Mouse (Mus musculus) urinary bladder, postnatal 4 days (tissue): ENCODE results near the gene Tfec.

Source experiments
- DNase-seq, 2 experiments: peaks; one replicate each; pipeline ENCODE4 v3.0.0; 2021 to 2022; ENCODE audit warnings: low spot score in 2 of 2

Gene Tfec

DNA sequence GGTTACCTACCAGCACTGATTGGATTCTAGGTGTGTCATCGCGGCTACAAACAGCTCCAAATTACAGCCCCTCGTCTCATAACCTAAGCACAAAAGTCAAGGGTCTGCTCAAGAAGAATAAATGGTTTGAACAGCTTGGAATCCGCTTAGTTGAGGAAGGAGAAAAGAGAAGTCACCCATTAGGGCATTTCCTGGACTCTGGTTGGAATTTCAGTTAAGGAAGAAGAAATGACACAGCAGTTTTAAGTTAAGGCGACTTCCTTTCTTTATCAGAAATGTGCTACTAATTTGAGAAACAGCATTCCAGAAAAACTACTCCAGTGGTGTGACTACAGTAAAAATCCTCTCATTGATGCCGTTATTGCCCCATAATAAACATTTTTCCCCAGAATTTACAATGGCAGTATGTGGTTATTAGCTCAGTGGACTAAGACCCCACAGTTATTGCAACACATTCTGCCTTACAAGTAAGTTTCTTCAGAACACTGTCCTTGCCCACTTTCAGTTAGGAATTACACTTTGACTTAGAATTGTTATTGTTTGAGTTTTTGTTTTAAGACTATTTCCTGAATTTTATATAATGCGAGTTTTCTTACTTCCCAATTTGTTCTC lies at the start of gene Tfec:
Gene Tfec (minus strand): TSS at position 191 of the 612 bp plus-strand sequence.
- no peak for DNase-seq

DNA sequence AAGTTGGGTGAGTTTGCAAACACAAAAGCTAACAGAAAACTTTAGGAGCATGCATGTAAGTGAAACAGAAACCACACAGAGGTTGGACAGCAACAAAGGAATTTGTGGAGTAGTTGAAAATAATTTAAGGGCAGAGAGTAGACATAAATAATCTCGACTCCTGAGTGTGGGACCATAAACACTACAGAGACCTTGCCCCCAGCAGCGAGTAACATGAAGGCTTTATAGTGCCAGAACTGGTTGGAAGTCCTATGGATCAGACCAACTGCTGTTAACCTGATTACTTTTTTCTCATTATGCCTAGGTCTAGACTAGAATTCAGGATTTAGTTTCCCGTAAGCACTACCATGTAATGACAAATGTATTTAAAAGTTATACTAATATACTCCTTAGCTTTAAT lies 49.6 kb upstream of the Tfec start:
- DNase-seq, result no peak

DNA sequence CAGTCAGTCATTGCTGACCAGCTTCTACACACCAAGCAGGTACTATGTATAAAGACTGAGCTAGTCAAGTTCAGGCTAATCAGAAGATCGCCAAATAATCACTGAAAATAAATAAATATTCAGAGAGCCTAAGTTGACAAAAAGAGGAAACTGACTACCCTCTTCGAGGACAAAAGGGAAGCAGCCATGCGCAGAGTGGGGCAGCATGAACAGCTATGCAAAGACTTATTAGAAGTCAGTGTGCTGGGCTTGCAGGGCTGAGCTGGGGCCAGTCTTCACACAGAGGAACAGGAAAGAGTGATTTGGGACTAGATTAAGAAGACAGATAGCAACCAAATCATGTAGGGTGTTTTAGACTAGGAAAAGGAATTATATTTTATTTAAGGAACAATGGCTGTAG lies 45.3 kb upstream of the Tfec start:
- DNase-seq, result no peak

DNA sequence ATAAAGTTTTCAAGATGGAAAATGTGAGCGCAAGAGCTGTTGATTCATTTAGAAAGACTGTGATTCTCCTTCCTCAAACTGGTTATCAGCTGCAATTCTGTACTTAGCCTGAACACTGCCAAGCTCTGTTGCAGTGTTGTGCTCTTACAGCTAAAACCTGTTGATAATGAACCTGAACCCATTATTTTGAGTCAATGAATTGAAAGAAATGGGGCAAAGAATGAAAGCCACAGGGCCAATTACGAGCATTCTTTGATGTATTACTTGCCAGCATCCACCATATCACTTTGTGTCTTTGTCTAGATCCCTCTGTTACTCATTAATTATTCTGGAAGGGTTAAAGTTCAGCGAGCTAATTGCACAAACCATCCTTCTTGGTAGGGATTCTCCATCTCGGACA lies 44.2 kb upstream of the Tfec start:
- DNase-seq, result no peak

DNA sequence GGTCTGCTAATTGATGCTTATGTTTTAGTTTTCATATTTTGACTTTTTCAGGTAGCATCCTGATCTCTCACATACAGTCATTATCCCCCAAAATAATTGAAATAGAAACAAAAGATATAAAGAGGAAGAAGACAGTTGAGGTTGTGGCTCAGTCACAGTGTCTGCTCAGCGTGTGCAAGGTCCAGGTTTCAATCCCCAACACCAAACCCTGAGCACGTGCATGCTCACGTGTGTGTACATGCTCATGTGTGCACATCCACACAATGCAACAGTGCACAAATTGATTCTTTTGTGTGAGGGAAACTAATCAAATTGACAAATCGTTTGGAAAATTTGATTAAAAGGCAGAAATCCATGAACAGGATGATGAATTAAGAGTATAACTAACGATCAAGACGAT lies 32.8 kb upstream of the Tfec start:
- no peak for DNase-seq

DNA sequence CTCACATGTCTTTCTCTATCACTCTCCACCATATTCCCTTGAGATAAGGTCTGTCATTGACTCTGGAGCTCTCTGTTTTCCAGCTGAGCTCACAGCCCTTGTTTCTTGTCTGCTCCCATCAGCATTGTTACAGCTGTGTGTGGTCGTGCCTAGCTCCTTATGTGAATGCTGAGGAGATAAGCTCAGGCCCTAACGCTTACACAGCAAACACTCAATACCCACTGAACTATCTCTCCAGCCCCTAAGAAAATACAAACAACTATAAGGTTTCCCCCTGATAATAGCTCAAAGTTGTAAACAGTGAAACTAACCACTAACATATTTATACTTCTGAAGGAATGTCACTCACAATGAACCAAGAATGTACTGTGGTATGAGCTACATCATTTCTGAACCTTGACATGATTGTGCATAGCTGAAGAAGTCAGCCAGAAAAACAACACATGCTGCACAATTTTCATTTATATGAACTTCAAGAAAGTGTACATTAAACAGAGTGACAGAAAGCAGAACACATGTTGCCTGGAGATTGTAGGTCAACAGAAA lies 21.9 kb upstream of the Tfec start:
- DNase-seq, result no peak

DNA sequence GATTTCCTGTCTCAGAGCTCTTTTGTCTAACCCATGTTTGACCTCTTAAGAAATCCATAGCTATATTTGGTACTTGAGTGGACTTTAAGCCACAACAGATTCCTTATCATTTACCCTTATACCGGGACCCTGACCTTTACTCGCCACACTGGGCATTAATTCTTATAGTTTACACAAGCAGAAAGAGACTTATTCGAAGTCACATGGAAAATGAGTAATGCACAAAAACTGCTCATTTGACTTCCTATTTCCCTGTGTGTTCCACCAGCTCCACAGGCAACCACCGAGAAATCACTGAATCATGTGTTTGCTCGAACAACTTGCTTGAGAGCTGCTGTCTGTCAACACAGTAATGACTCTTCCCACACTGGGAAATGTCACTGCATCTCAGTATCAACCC lies 6.4 kb downstream of the Tfec start:
- no peak for DNase-seq

DNA sequence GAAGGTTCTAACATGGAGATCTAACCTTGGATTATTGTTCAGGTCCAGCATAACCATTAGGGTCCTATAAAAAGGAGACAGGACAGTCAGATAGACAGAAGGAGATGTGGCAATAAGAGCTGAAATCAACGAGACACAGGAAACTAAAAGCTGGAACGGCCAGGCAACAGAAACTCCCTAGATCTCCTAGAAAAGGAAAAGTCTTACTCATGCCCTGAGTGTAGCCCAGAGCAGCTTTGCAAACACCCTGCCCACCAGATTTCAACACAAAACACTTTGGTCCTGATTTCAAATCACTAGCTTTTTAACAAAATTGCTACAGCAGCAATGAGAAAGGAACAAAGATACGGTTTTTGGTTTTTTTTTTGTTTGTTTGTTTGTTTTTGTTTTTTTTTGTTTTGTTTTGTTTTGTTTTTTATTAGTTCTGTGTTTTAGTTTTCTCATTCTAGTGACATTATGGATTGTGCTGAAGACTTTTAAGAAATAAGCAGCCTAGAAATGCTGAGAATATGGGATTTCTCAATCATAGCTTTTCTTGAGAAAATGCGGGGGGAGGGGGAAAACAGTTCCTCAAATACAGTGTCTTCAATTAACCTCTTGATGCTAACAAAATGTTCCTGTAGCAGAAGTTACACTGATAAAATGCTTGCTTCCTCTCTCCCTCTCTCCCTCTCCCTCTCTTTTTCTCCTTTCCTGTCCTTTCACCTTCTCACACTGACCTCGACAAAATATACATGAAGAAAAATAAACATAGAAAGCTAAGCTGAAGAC lies 14.5 kb downstream of the Tfec start:
- no peak for DNase-seq

DNA sequence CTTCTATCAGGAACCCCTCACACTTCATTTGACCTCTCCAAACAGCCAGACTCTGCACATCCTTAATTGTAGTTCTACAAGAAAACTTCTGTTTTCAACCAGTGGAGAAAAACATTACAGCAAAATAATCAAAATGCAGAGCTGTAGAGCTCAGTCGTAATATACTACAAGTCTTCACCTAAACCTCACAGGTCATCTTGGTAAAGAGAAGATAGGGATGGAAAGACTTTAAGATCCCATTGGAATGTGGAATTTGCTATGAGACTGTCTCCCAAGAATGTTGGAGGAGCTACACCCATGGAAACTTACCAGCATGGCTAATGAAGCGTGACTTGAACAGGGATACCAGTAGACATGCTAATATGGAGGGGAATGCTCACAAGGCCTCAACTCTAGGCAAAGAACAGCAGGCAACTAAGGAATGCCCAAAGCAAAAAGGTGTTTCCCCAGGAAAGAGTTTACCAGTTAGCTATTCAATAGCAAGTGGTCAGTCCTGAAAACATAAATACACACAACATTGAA lies 24.2 kb downstream of the Tfec start:
- no peak for DNase-seq

DNA sequence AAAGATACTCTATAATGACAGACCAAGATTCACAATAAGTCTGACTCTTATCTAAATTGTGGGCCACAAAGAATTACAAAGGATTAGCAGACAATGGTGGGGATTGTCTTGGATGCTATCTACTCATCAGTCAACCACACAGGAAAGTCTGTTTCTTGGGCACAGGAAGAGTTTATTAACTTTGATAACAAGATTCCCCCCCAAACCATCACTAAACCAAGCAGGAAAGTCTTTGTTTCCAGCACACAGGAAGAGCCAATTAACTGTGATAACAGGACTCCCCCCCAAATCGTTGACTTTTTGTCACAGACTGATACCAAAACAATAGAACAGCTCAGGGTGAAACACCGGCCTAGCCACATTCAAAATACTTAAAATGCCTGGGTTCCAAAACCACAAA lies 28.2 kb downstream of the Tfec start:
- no peak for DNase-seq

DNA sequence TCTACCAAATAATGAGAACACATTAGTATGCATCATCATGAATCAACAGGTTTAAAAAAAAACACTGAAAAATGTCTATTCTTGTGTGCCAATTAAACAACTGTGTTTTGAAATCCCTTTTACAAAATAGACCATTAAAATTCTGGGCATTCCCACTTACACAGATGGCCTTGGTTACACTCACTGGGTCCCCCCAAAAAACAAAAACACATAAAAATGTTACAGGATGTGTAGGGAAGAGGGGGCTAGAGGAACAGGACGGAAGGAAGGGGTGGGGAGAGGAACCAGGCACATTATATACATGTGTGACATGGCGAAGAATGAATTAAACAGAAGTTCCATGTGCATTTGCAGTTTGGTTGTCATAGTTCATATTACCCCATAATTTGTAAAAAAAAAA lies 29.9 kb downstream of the Tfec start:
- no peak for DNase-seq

DNA sequence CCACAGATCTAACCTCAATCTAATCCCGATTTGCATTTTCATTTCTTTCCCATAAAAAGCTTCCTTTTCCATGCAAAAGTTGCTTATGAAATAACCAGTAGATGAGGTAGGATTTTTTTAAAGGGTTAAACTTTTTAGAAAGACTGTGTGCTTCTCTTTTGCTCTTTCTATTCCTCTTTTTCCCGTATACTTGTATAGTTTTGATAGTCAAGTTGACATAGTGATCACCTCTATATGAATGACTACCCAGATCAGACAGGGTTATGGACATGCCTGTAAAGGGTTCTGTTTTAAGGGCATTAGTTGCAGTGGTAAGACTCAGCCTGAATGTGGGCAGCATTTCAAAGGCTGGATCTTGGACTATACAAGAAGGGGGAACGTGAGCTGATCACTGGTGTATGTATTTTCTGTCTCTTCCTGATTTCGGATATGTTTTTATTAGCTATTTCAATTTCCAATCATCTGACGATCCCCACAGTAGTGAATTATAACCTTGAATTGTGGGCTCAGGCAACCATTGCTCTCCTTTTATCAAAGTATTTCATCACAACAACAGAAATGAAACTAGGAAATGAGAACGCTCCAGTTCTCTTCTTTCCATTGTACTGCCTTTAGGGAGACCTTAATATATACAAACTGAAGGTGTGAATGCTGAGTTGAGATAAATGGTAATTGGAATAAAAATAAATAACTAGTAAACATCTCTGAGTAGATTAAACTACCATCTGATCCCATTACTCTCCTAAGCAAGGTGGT lies 35.3 kb downstream of the Tfec start:
- DNase-seq, result no peak

DNA sequence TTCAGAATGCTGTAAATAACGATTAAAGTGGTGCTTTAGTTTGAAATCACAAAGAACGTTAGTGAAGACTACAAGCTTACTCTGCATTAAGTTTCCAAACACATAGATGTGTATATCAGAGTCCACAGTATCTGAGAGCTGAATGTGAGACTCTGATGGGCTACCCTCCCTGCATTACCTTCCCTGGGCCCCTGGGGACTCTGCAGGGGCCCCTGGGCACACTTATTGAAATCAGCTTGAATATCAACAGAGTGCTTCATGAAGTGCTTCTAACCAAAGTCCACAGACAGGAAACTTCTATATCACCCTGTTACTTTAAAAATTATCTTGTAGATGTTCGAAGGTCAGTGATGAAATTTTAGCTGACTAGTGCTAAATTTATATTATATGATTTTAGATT lies 36.2 kb downstream of the Tfec start:
- DNase-seq, result no peak

DNA sequence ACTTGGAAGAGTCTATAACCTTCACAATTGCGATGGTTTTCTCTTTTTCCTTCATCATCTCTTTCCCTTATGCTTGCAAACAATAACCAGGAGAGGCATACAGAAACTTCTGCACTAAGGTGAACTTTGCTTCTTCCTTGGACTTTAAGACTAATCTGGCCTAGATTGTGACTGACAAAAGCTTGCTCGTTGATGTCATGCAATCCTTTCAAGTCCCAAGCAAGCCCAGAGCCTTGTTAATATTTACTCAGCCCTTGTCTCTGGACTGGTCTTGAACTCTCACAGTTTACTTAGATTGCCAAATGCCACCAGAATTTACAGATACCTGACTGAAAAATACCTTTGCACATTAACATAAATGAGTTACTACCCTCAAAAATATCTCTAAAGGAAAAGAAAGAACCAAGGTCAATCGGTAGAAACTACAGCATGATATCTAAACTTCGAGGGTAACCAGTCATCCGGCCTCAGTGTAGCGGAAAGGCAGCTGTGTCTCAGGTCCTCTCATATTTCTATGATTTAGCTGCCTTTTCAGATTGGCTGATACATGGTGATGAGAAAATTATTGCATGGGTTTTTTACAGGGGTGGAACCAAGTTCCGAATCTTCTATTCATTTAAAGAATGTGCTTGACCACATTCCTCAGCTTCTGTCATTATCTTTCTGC lies 42.2 kb downstream of the Tfec start:
- no peak for DNase-seq

DNA sequence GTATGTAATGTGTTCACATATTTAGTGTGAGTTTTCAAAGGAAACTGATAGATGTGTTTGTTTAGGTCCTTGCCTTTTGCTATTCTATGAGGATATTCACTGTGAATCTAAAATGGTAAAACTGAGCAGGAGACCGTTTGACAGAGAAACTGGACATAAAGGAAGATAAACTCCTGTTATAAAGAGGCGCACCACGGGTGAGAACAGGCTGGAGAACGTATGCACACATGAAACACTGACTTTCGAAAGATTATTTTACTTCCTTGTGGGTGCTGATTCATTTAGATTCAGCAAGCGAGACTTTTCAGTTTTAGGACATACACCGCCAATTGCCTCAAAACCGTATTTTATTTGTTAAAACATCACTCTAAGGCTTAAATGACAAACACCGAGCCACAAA lies 43.3 kb downstream of the Tfec start:
- DNase-seq, result no peak

DNA sequence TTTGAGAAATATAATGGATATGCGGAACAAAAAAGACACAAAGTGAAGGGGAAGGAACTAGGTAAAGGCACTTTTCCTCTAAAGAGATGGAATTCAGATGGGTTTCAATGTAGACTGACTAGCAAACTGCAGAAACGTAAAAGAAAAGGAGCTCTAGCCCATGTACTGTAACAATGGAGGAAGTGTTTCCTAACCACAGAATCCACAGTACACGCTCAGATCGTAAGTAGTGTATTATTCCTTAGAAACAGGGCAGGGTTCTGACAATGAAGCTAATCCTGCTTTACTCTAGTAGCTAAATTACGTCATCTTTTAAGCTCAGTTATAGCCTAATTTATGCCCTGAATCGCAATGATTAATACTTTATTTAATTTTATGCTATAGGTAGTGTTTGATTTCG lies 51.7 kb downstream of the Tfec start:
- no peak for DNase-seq

DNA sequence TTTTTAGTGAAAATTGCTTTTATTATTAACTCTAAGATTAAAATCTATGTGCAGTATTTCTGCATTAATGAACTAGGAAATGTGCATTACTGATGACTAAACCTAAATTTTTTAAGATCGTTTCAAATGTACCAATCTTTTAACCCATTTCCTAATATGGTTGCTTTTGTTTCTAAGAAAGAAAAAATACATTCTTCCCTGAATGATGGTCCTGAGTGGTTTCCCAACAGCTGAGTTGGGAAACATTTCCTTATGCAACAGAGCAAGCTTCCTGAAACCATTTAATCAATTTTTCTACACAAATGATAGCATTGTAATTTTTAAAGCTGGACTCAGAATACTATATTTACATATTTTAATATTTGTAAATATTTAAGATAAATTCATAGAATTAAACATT lies 62.6 kb downstream of the Tfec start:
- no peak for DNase-seq

DNA sequence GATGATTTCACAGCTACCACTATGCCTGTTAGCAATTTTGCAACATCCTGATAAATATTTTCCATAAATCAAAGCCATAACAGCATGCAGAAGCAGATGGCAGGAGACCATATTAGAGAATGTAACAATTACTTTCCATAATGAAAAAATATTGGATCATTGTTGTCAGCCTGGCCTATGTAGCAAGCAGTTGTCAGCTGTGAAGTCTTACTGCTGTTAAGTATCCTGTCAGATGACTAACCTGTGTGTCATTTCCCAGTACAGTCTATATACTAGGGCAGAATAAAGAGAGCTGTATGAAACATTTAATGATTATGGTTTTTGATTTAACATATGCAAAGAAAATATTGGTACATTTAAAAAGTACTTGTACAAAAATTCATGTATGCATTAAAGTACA lies 69.9 kb downstream of the Tfec start:
- DNase-seq, result no peak

DNA sequence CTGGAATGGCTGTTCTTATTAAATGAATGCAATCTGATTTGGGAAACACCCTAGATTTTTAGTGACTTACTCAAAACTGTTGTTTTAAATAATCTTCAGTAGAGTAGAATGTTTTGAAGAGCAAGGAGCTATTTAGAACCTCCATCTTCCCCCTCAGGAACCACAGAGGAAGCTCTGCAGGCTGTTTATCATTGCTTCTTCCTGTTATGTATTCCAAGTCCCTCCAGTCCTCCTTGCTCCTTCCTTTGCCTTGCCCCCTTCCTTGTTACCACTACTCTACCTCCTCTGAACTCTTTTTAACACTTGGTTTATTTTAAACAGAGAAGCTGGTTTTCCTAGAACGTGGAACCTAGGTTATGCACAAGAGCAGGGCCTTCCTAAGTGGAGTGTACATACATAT lies 76.3 kb downstream of the Tfec start:
- DNase-seq, result no peak

DNA sequence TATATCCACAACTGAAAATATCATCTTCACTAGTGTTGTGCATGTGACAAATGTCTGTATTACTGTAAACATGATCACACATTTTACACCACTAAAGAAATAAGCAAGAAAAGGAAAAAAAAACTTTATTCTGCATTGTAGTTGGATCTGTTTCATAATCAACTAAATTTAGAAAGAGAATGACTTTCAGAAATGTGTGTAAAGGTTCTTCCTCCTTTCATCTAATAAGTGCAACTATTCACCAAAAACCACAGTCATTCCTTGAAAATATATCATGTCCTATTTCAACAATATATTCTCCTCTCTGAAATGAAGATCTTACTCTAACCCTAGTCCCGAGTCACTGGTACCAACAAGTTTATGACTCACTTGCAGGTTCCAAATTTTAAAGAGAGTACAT lies 91.9 kb downstream of the Tfec start:
- no peak for DNase-seq

DNA sequence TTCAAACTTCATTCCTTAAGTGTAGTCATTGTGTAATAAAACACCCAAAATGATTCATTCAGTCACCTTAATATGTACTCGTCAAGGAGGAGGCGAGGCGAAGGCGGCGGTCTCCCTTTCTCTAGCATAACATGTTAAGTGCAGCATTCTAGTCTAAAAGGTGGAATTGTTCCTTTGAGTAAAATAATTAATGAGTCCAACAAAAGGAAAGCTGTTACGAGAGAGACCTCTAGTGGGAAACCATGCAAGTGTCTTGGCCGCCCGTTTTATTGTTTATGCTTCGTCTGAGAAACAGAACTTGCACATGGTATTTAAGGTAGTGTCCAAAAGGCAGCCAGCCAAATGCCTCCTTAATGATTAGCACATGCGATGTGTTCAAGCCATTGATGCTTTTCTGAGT lies 100.6 kb downstream of the Tfec start:
- no peak for DNase-seq

DNA sequence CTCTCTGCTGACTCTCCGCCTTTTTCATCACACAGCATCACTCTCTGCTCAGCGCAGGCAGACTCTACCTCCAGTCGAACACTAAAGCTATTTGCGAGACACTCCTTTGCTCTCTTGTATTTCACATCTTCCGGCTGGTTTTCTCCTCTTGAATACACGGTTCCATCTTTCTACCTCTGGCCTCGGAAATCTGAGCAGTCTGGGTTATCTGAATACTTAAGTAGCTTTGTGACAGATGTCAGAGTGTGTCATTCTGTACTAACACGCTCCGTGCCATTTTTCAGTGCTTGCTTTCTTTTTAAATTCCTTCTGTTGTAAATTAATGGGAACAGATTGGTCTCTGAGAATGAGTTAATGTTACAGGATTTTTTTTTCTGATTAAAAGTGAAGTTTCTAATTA lies 101.3 kb downstream of the Tfec start:
- no peak for DNase-seq
